Mouse (Mus musculus): ENCODE data around the gene Nudt17. TPM values are rescaled to one million over a fixed set of nuclear protein-coding genes. Genes with fewer than 3 reads are reported as not detected.

Gene Nudt17
- polyA plus RNA-seq, 1 experiment from 2014 or later: 0.81 TPM

DNA sequence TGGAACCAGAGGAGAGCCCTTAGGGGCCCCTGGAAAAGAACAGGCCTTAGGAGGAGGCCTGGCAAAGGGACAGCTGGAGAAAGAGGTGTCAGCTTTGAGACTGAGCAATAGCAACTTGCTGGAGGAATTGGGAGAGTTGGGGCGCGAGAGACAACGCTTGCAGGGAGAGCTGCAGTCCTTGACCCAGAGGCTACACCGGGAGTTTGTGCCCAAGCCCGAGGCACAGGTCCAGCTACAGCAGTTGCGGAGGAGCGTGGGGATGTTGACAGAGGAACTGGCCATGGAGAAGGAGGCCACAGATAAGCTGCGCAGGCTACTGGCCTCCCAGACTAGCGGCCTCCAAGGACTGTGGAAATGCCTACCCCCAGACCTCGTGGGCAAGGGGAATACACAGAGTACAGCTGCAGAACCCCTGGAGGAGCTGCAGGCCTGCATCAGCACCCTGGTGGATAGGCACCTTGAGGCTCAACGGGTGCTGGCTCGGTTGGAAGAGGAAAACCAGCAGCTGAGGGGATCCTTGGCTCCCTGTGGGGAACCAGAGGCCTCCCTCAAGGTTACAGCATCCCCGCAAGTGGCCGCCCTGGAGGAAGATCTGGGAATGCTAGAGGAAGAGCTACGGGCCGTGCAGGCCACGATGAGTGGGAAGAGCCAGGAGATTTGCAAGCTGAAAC lies 24.1 kb downstream of the Nudt17 start:
- Histone ChIP-seq H3K36me3 (ENCODE audit: control insufficient read depth, insufficient read depth) (no peaks in the 10 kb centered on the region), H3K4me1 (ENCODE audit: control insufficient read depth, low read depth, low read length) (no peaks in the 10 kb centered on the region; the same call in 1 of the 2 replicates), H3K9ac (ENCODE audit: low read depth, low read length) (no peak overlapping the region), H3K4me2 (ENCODE audit: low read depth, low read length) (no peak overlapping the region), H3K27me3 (ENCODE audit: control insufficient read depth, insufficient read depth, low read depth, low read length) (peaks cover 28% of the 10 kb centered on the region), H3K27ac (ENCODE audit: low read length) (no peak overlapping the region), H3K4me3 (ENCODE audit: low read depth, low read length) (no peak overlapping the region), H3K9me3 (replicated peaks; ENCODE audit: control insufficient read depth, low read length) (no peaks in the 10 kb centered on the region)
- no peak for ATAC-seq (ENCODE audit: low read depth)
- WGBS (ENCODE audit: insufficient replicate concordance): 43% methylated on average over 17 of the region's 17 CpGs

DNA sequence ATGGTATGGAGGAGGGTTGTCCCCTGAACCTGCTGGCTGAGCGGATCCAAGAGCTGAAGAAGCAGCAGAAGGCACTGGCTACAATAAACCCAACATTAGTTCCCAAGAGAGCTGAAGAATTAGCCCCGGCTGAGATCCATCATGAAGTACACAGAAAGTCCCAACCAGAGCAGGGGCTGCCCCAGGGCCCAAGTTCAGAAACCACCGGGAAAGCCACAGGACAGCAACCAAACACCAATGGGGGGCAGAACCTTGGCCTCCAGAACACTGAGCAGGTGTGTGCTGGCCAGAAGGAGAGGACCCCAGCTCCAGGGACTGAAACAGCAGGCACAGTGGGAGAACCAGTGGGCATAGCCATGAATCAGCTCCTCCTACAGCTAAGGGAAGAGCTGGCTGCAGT lies 24.9 kb downstream of the Nudt17 start:
- H3K27me3 ChIP-seq (ENCODE audit: control insufficient read depth, insufficient read depth, low read depth, low read length): peaks cover 28% of the 10 kb centered on the region
- H3K4me1 ChIP-seq (ENCODE audit: control insufficient read depth, low read depth, low read length): no peaks in the 10 kb centered on the region; the same call in 1 of the 2 replicates
- H3K9ac ChIP-seq (ENCODE audit: low read depth, low read length): no peak overlapping the region
- 62% methylated on average over 3 of the region's 3 CpGs for WGBS (ENCODE audit: insufficient replicate concordance)
- no peak overlapping the region for H3K4me3 ChIP-seq (ENCODE audit: low read depth, low read length)
- no peaks in the 10 kb centered on the region for H3K9me3 ChIP-seq (replicated peaks; ENCODE audit: control insufficient read depth, low read length)
- H3K27ac ChIP-seq (ENCODE audit: low read length): no peak overlapping the region
- H3K36me3 ChIP-seq (ENCODE audit: control insufficient read depth, insufficient read depth): no peaks in the 10 kb centered on the region
- no peak overlapping the region for H3K4me2 ChIP-seq (ENCODE audit: low read depth, low read length)
- ATAC-seq (ENCODE audit: low read depth): no peak

DNA sequence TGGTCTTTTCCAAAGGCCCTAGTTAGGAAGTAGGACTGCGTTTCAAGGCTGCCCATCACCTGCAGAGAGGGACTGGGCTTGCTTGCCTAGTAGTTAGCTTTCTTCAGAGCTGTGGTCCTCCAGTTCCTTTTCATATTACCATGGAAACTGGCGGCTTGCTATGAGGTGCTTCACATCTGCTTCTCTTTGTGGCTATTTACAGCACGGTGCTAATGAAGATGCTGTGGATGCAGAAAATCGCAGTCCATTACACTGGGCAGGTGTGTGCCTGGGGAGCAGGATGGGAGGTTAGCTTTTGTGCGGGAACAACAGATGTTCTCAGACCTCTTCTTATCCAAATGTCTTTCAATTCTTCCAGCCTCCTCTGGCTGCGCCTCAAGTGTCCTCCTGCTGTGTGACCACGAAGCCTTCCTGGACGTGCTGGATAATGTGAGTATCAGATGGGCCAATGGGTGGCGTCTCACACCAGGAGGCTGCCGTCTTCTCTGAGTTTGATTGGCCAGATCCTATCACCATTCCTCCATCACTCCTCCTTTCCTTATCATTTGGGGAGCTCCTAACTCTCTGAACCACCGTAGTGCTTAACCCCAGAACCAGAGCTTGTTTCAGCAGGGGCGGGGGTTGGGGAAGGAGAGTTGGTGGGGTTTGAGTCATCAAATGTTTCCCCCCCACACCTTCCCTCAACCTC lies 27.9 kb downstream of the Nudt17 start:
- Histone ChIP-seq H3K4me2 (ENCODE audit: low read depth, low read length) (no peak overlapping the region), H3K4me3 (ENCODE audit: low read depth, low read length) (no peak overlapping the region), H3K9me3 (replicated peaks; ENCODE audit: control insufficient read depth, low read length) (no peaks in the 10 kb centered on the region), H3K36me3 (ENCODE audit: control insufficient read depth, insufficient read depth) (no peaks in the 10 kb centered on the region), H3K27me3 (ENCODE audit: control insufficient read depth, insufficient read depth, low read depth, low read length) (peaks cover 21% of the 10 kb centered on the region), H3K9ac (ENCODE audit: low read depth, low read length) (no peak overlapping the region), H3K4me1 (ENCODE audit: control insufficient read depth, low read depth, low read length) (no peaks in the 10 kb centered on the region; the same call in 1 of the 2 replicates), H3K27ac (ENCODE audit: low read length) (no peak overlapping the region)
- no peak for ATAC-seq (ENCODE audit: low read depth)
- 18% methylated on average over 12 of the region's 12 CpGs for WGBS (ENCODE audit: insufficient replicate concordance)

DNA sequence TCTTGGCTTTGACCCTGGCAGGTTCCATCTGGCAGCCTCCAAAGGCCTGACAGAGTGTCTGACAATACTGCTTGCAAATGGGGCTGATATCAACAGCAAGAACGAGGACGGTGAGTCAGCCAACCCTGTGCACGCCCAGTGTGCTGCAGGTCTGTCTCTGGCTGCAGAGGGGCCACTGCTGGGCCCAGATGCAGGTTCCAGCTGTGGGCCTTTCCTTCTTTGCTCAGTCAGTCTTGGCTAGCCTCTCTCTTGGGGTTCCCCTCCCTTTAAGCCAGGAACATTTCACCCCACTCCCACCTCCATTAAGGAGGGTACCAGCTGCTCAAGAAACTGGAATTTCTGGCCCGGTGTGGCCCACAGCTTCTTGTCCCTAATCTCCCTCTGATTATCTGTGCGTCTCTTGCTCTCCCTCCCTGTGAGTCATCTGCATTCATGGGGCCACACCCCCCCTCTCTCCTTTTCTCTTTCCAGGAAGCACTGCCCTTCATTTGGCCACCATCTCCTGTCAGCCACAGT lies 29.1 kb downstream of the Nudt17 start:
- Histone ChIP-seq H3K9ac (ENCODE audit: low read depth, low read length) (no peak overlapping the region), H3K9me3 (replicated peaks; ENCODE audit: control insufficient read depth, low read length) (no peaks in the 10 kb centered on the region), H3K27ac (ENCODE audit: low read length) (no peak overlapping the region), H3K27me3 (ENCODE audit: control insufficient read depth, insufficient read depth, low read depth, low read length) (peaks cover 9% of the 10 kb centered on the region), H3K4me2 (ENCODE audit: low read depth, low read length) (no peak overlapping the region), H3K36me3 (ENCODE audit: control insufficient read depth, insufficient read depth) (no peaks in the 10 kb centered on the region), H3K4me3 (ENCODE audit: low read depth, low read length) (no peak overlapping the region), H3K4me1 (ENCODE audit: control insufficient read depth, low read depth, low read length) (no peaks in the 10 kb centered on the region; the same call in 1 of the 2 replicates)
- no peak for ATAC-seq (ENCODE audit: low read depth)
- WGBS (ENCODE audit: insufficient replicate concordance): 8% methylated on average over 5 of the region's 5 CpGs

DNA sequence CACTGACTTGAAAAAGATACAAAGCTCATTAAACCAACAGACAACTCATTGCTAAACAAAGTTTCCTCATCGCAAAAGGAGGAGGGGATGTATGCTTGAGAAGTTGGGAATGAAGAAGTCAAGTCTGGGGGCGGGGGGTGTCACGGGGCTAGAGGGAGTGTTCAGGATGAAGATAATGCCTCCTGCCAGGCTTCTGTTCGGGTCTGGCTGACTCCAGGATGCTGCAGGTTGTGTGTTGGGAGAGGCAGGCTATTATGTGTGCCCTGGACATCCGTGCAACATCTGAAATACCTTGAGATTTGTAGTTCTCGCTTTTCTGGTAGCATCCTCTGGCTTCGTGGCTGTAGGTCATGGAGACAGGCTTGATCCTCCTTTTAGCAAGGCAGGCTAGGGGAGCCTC lies 29.9 kb downstream of the Nudt17 start:
- WGBS (ENCODE audit: insufficient replicate concordance): 54% methylated on average over 7 of the region's 7 CpGs
- Histone ChIP-seq H3K4me2 (ENCODE audit: low read depth, low read length) (no peak overlapping the region), H3K27me3 (ENCODE audit: control insufficient read depth, insufficient read depth, low read depth, low read length) (peaks cover 2% of the 10 kb centered on the region), H3K27ac (ENCODE audit: low read length) (no peak overlapping the region), H3K9me3 (replicated peaks; ENCODE audit: control insufficient read depth, low read length) (no peaks in the 10 kb centered on the region), H3K9ac (ENCODE audit: low read depth, low read length) (no peak overlapping the region), H3K36me3 (ENCODE audit: control insufficient read depth, insufficient read depth) (no peaks in the 10 kb centered on the region), H3K4me1 (ENCODE audit: control insufficient read depth, low read depth, low read length) (no peaks in the 10 kb centered on the region; the same call in 1 of the 2 replicates), H3K4me3 (ENCODE audit: low read depth, low read length) (no peak overlapping the region)
- ATAC-seq (ENCODE audit: low read depth): no peak

DNA sequence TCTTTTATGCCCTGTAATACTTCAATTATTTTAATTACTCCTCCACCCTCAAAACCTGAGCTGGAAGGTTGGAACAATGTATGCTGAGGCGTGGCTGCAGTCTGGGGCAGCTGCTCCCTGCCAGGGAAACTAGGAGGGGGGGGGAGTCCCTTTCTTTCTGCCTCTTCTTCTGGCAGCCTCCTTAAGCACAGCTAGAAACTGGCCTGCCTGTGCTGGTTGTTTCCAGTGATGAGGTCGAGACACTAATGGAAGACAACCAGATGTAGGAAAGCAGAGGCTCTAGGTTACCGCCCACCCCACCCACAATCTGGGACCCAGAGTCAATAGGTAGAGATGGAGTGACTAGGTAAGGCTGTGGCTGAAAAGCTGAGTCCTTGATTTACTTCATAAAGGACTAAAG lies 32.7 kb downstream of the Nudt17 start:
- Histone ChIP-seq H3K4me2 (ENCODE audit: low read depth, low read length) (no peak overlapping the region), H3K9me3 (replicated peaks; ENCODE audit: control insufficient read depth, low read length) (no peaks in the 10 kb centered on the region), H3K27ac (ENCODE audit: low read length) (no peak overlapping the region), H3K4me3 (ENCODE audit: low read depth, low read length) (no peak overlapping the region), H3K36me3 (ENCODE audit: control insufficient read depth, insufficient read depth) (no peaks in the 10 kb centered on the region), H3K27me3 (ENCODE audit: control insufficient read depth, insufficient read depth, low read depth, low read length) (peaks cover 8% of the 10 kb centered on the region), H3K4me1 (ENCODE audit: control insufficient read depth, low read depth, low read length) (no peaks in the 10 kb centered on the region; the same call in 1 of the 2 replicates), H3K9ac (ENCODE audit: low read depth, low read length) (no peak overlapping the region)
- WGBS (ENCODE audit: insufficient replicate concordance): 62% methylated on average over 3 of the region's 3 CpGs
- no peak for ATAC-seq (ENCODE audit: low read depth)

DNA sequence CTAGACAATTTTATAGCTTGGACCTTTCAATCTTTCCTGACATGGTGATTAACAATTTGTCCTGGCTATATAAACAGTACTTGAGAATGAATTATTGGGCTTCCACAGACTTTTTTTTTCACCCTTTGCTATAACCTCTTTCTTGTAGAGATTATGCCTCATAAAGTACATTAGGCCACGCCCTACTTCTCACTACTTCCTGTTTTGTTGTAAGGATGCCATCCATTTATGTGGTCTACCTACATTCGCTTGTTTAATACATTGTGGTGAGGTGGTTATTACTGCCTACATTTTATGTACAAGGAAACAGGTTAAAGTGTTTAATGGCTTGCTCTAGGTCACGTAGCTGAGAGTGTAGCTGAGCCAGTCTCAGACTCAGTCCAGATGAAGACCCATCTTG lies 33.2 kb downstream of the Nudt17 start:
- Histone ChIP-seq H3K27ac (ENCODE audit: low read length) (no peak overlapping the region), H3K9me3 (replicated peaks; ENCODE audit: control insufficient read depth, low read length) (no peaks in the 10 kb centered on the region), H3K4me1 (ENCODE audit: control insufficient read depth, low read depth, low read length) (no peaks in the 10 kb centered on the region; the same call in 1 of the 2 replicates), H3K4me3 (ENCODE audit: low read depth, low read length) (no peak overlapping the region), H3K4me2 (ENCODE audit: low read depth, low read length) (no peak overlapping the region), H3K27me3 (ENCODE audit: control insufficient read depth, insufficient read depth, low read depth, low read length) (peaks cover 10% of the 10 kb centered on the region), H3K9ac (ENCODE audit: low read depth, low read length) (no peak overlapping the region), H3K36me3 (ENCODE audit: control insufficient read depth, insufficient read depth) (no peaks in the 10 kb centered on the region)
- 46% methylated on average over 3 of the region's 3 CpGs for WGBS (ENCODE audit: insufficient replicate concordance)
- ATAC-seq (ENCODE audit: low read depth): no peak

DNA sequence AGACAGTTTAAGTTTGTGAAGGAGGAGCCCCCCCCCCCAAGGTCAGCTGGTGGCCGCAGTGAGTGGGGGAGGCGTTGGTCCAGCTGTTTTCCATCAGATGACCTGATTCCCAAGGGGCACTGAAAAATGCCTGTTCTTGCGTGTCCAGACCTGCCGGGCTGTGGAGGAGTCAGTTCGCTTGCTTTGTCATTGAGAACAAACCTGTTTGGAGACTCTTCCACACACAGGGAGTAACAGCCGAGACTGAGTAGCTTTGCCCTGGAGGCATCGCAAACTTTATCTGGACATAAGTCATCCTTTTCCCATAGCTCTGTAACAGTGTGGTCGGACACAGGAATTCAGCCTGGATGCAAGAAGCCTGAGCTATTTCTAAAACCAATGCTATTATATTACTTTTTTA lies 33.9 kb downstream of the Nudt17 start:
- Histone ChIP-seq H3K9me3 (replicated peaks; ENCODE audit: control insufficient read depth, low read length) (no peaks in the 10 kb centered on the region), H3K36me3 (ENCODE audit: control insufficient read depth, insufficient read depth) (no peaks in the 10 kb centered on the region), H3K4me1 (ENCODE audit: control insufficient read depth, low read depth, low read length) (no peaks in the 10 kb centered on the region; the same call in 1 of the 2 replicates), H3K4me3 (ENCODE audit: low read depth, low read length) (no peak overlapping the region), H3K9ac (ENCODE audit: low read depth, low read length) (no peak overlapping the region), H3K27ac (ENCODE audit: low read length) (no peak overlapping the region), H3K4me2 (ENCODE audit: low read depth, low read length) (no peak overlapping the region), H3K27me3 (ENCODE audit: control insufficient read depth, insufficient read depth, low read depth, low read length) (peaks cover 10% of the 10 kb centered on the region)
- 66% methylated on average over 8 of the region's 8 CpGs for WGBS (ENCODE audit: insufficient replicate concordance)
- ATAC-seq (ENCODE audit: low read depth): no peak

DNA sequence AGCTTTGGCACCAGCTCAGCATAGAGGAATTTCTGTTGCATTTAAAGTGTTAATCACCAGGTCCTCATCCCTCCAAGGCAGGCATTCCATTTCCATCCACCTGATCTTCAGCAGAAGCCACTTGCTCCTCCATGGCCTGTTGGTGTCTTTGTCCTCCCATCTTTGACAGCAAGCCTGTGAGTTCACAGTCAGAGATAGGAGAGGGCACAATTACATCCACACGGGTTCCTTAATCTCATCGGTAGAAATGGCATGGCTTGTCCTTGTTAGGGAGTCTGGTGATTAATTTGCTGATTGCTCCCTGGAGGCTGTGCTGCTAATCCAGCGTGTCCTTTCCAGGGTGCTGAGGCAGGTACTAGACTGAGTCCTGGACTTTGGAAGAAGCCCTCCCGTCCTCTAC lies 34.8 kb downstream of the Nudt17 start:
- Histone ChIP-seq H3K4me1 (ENCODE audit: control insufficient read depth, low read depth, low read length) (no peaks in the 10 kb centered on the region), H3K27ac (ENCODE audit: low read length) (no peak overlapping the region), H3K27me3 (ENCODE audit: control insufficient read depth, insufficient read depth, low read depth, low read length) (peaks cover 10% of the 10 kb centered on the region), H3K9me3 (replicated peaks; ENCODE audit: control insufficient read depth, low read length) (no peaks in the 10 kb centered on the region), H3K36me3 (ENCODE audit: control insufficient read depth, insufficient read depth) (no peaks in the 10 kb centered on the region), H3K9ac (ENCODE audit: low read depth, low read length) (no peak overlapping the region), H3K4me3 (ENCODE audit: low read depth, low read length) (no peak overlapping the region), H3K4me2 (ENCODE audit: low read depth, low read length) (no peak overlapping the region)
- WGBS (ENCODE audit: insufficient replicate concordance): 58% methylated on average over 4 of the region's 4 CpGs
- ATAC-seq (ENCODE audit: low read depth): no peak
